Mouse (Mus musculus) neural tube, postnatal 0 days (tissue): ENCODE results near the gene Klk4. TPM values are rescaled to one million over a fixed set of nuclear protein-coding genes. Genes with fewer than 3 reads are reported as not detected.

Source experiments
- polyA plus RNA-seq: library from polyadenylated mRNA; unstranded; fragments of >200 nt; fragmentation: Nextera tagmentation; extraction: Ambion mirVana; gene quantifications from 2 replicates; pipeline ENCODE4 v1.2.1, GENCODE M21; 2015

The Klk4 gene
- polyA plus RNA-seq, result 0.15 TPM in 1 of 2 replicates, not detected in the other

GRCm38 (mm10) chr7:43880912-43881311 is at the start of gene Klk4:
TSS of gene Klk4 (plus strand) at chr7:43881160.

GRCm38 (mm10) chr7:43841701-43842100 is 39.3 kb upstream of the Klk4 start, which contains the start of gene Klk5:
TSS of gene Klk5 (plus strand) at chr7:43841971.

GRCm38 (mm10) chr7:43933440-43933839 is 52.5 kb downstream of the Klk4 start, which contains the start of gene Klk15:
TSS of gene Klk15 (plus strand) at chr7:43933740.

Other genes with a start within 250 kb of the Klk4 start
- gene Ceacam18, start 246.5 kb upstream of the Klk4 start, polyA plus RNA-seq, result not detected in 2 replicates
- 0.31 and 0.66 TPM in 2 replicates for gene Siglece, start 221.0 kb upstream of the Klk4 start, polyA plus RNA-seq
- 13.4 and 16.4 TPM in 2 replicates for gene Ctu1, start 209.1 kb upstream of the Klk4 start, polyA plus RNA-seq
- not detected in 2 replicates for gene Klk14, start 190.7 kb upstream of the Klk4 start, polyA plus RNA-seq
- gene Klk13, start 168.6 kb upstream of the Klk4 start, polyA plus RNA-seq, result 0.24 and 0.25 TPM in 2 replicates
- gene Klk12, start 112.3 kb upstream of the Klk4 start, polyA plus RNA-seq, result not detected in 2 replicates
- gene Klk11, start 106.6 kb upstream of the Klk4 start, polyA plus RNA-seq, result not detected in 2 replicates
- 0.28 and 0.54 TPM in 2 replicates for gene Klk10, start 100.1 kb upstream of the Klk4 start, polyA plus RNA-seq
- 0.23 TPM in 1 of 2 replicates, not detected in the other for gene Klk9, start 89.3 kb upstream of the Klk4 start, polyA plus RNA-seq
- 11.5 and 15.1 TPM in 2 replicates for gene Klk8, start 83.6 kb upstream of the Klk4 start, polyA plus RNA-seq
- 0.11 and 0.15 TPM in 2 replicates for gene Klk7, start 69.9 kb upstream of the Klk4 start, polyA plus RNA-seq
- gene Klk6, start 56.7 kb upstream of the Klk4 start, polyA plus RNA-seq, result not detected in 2 replicates
- gene Klk5, start 39.2 kb upstream of the Klk4 start, polyA plus RNA-seq, result not detected in 2 replicates
- gene Klk15, start 52.6 kb downstream of the Klk4 start, polyA plus RNA-seq, result not detected in 2 replicates
- not detected in 2 replicates for gene Klk1b8, start 69.5 kb downstream of the Klk4 start, polyA plus RNA-seq
- not detected in 2 replicates for gene Klk1b1, start 85.6 kb downstream of the Klk4 start, polyA plus RNA-seq
- not detected in 2 replicates for gene Klk1b9, start 94.9 kb downstream of the Klk4 start, polyA plus RNA-seq
- not detected in 2 replicates for gene Klk1b11, start 114.7 kb downstream of the Klk4 start, polyA plus RNA-seq
- not detected in 2 replicates for gene Klk1b26, start 131.0 kb downstream of the Klk4 start, polyA plus RNA-seq
- not detected in 2 replicates for gene Klk1b27, start 171.1 kb downstream of the Klk4 start, polyA plus RNA-seq
- gene Klk1b21, start 221.2 kb downstream of the Klk4 start, polyA plus RNA-seq, result not detected in 2 replicates
- gene Klk1b22, start 231.5 kb downstream of the Klk4 start, polyA plus RNA-seq, result not detected in 2 replicates